Mouse (Mus musculus): ENCODE data around the gene Prrxl1. TPM values are rescaled to one million over a fixed set of nuclear protein-coding genes. Genes with fewer than 3 reads are reported as not detected.

The Prrxl1 gene
- polyA plus RNA-seq, 1 experiment from 2014 or later = 4.9 TPM

GRCm38 (mm10) chr14:32583696-32584095 is 15.5 kb upstream of the Prrxl1 start:
- Histone ChIP-seq H3K36me3 (ENCODE audit: control insufficient read depth, insufficient read depth, low read length) (peaks cover 9% of the 10 kb centered on the region), H3K27me3 (ENCODE audit: control insufficient read depth, insufficient read depth, low read length) (no peaks in the 10 kb centered on the region), H3K9ac (replicated peaks; ENCODE audit: low read length) (no peak overlapping the region), H3K4me3 (replicated peaks; ENCODE audit: low read depth, low read length) (no peak overlapping the region), H3K27ac (replicated peaks; ENCODE audit: low read depth, low read length) (no peak overlapping the region), H3K4me1 (ENCODE audit: control insufficient read depth, insufficient read depth, low read length) (no peaks in the 10 kb centered on the region), H3K4me2 (ENCODE audit: low read length) (no peak overlapping the region), H3K9me3 (ENCODE audit: control insufficient read depth, low read length) (no peaks in the 10 kb centered on the region)
- WGBS = 93% methylated on average over 9 of the region's 9 CpGs
- ATAC-seq (ENCODE audit: low FRiP score, low TSS enrichment) (no peak), DNase-seq (no peak)

GRCm38 (mm10) chr14:32587013-32587784 is 12.0 kb upstream of the Prrxl1 start:
- Histone ChIP-seq H3K4me2 (ENCODE audit: low read length) (no peak overlapping the region), H3K9me3 (ENCODE audit: control insufficient read depth, low read length) (no peaks in the 10 kb centered on the region), H3K36me3 (ENCODE audit: control insufficient read depth, insufficient read depth, low read length) (no peaks in the 10 kb centered on the region), H3K27ac (replicated peaks; ENCODE audit: low read depth, low read length) (no peak overlapping the region), H3K9ac (replicated peaks; ENCODE audit: low read length) (no peak overlapping the region), H3K27me3 (ENCODE audit: control insufficient read depth, insufficient read depth, low read length) (0 out of 2 replicates have a peak, but pooled peaks cover 3% of the 10 kb centered on the region), H3K4me3 (replicated peaks; ENCODE audit: low read depth, low read length) (no peak overlapping the region), H3K4me1 (ENCODE audit: control insufficient read depth, insufficient read depth, low read length) (no peaks in the 10 kb centered on the region)
- DNase-seq (peak; percentile 88), ATAC-seq (ENCODE audit: low FRiP score, low TSS enrichment) (no peak; the same call in 1 of the 2 replicates)
- 12% methylated on average over 10 of the region's 10 CpGs for WGBS

DNA sequence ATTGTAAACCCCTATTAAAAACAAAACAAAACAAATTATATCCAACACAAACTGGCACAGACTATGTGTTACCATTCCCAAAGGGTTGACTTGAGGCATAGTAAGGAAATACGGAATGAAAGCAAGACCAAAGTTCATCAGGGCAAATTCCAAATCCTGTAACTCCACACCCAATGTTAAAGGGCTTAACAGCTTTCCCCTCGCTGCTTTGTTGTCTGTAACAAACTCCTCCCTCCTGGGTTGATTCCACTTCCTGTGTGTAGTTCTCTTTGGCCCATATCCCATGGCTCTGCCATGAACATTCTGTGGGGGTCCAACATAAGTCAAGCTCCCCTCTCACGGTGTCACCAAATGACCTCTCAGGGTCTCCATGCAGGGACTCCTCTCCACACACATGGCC is 8.8 kb upstream of the Prrxl1 start:
- H3K4me2 ChIP-seq (ENCODE audit: low read length) = no peak overlapping the region
- 81% methylated on average over 3 of the region's 3 CpGs for WGBS

DNA sequence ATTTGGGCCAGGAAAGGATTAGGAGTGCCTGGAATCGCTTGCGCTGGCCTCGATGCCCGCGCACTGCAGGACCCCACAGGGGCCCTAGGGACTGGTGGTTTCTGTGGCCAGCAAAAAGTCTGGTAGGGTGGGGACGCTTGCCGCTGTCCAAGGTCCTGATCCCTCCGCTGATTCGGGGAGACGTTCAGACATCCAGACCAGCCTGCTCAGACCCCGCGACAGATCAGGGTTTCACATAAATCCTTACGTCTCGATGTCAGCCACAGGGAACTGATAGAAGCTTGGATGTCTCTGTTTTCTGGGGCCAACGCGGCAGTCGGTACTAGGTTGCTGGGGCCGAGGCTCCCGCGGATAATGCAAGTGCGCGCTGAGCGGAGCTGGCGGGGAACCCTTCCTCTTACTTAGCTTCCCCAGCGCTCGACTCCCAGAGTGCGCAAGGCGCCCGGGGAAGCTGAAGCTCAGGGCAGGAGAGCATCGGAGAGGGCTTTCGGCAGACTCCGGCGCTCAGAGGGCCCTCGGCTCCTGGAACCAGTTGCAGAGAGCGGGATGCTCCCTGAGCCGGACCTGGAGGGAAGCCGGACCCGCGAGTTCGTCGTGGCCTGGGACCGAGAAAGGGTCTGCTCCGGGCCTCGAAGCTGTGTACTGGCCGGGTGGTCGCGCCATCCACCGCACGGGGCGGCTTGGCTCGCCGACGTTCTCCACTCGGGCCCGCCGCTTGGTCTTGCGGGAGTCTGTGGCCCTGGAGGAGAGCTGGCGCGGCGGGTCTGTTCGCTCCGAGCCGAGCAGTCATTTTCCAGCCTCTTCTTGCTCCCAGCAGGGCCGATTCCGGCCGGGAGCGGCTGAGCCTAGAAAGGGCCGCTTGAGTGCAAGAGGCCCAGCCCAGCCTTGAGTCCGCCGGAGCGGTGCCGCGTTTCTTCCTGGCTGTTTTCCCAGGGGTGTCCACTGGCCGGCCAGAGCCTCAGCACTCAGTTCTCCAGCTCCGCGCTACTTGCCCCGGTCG is 1.7 kb upstream of the Prrxl1 start:
- under 1% methylated on average over 78 of the region's 78 CpGs for WGBS
- Histone ChIP-seq H3K4me1 (ENCODE audit: control insufficient read depth, insufficient read depth, low read length) (peaks cover 30% of the 10 kb centered on the region), H3K27ac (replicated peaks; ENCODE audit: low read depth, low read length) (no peak overlapping the region), H3K4me2 (ENCODE audit: low read length) (peak overlapping the region; percentile 53), H3K9me3 (ENCODE audit: control insufficient read depth, low read length) (no peaks in the 10 kb centered on the region), H3K4me3 (replicated peaks; ENCODE audit: low read depth, low read length) (peak overlapping the region; percentile 28), H3K36me3 (ENCODE audit: control insufficient read depth, insufficient read depth, low read length) (no peaks in the 10 kb centered on the region), H3K27me3 (ENCODE audit: control insufficient read depth, insufficient read depth, low read length) (peaks cover 71% of the 10 kb centered on the region), H3K9ac (replicated peaks; ENCODE audit: low read length) (peak overlapping the region; percentile 29; the same call in 1 of the 2 replicates)
- DNase-seq (peak; percentile 74), ATAC-seq (ENCODE audit: low FRiP score, low TSS enrichment) (peak; percentile 25; the same call in 1 of the 2 replicates)

More for the DNA sequence above, 8.8 kb upstream of the Prrxl1 start:
- H3K4me3 ChIP-seq (replicated peaks; ENCODE audit: low read depth, low read length) = no peak overlapping the region
- no peaks in the 10 kb centered on the region for H3K9me3 ChIP-seq (ENCODE audit: control insufficient read depth, low read length)
- DNase-seq (no peak), ATAC-seq (ENCODE audit: low FRiP score, low TSS enrichment) (no peak)
- H3K27me3 ChIP-seq (ENCODE audit: control insufficient read depth, insufficient read depth, low read length) = peaks cover 12% of the 10 kb centered on the region
- no peak overlapping the region for H3K27ac ChIP-seq (replicated peaks; ENCODE audit: low read depth, low read length)
- H3K36me3 ChIP-seq (ENCODE audit: control insufficient read depth, insufficient read depth, low read length) = no peaks in the 10 kb centered on the region
- no peaks in the 10 kb centered on the region for H3K4me1 ChIP-seq (ENCODE audit: control insufficient read depth, insufficient read depth, low read length)
- no peak overlapping the region for H3K9ac ChIP-seq (replicated peaks; ENCODE audit: low read length)

DNA sequence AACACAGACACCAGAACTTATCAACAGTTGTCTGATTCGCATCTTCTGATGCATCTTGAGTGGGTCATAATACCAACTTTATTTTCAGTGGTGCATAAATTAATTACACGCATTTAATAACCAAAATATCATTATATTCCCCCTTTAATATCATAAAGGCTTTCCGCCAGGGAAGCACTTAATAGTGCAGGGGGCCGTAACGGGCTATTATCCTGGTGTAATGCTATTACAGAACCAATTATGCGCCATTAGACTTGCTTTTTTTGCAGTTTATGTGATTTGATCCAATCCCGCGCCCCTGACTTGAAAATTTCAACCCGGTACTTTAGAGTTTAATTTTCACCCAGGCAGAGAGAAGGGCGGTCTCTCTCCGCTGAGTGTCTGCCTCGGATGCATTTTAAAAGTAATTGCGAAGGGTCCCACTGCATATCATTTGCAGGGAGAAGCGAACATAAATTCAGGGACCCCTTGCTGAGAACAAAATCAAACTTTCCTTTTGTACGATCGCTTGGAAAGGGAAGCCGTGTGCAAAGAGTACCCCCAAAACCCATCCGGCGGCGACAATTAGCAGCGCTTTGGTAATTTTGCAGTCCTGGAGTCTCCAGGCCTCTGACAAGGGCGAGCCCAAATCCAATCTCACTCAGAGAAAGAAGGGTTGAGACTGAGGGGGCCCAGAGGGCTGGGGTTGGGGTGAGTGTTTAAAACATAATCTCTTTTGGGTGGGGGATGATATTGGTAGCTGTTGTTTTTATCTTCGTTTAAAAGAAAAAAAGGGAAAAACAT is 579 bp upstream of the Prrxl1 start:
- 4% methylated on average over 23 of the region's 23 CpGs for WGBS

DNA sequence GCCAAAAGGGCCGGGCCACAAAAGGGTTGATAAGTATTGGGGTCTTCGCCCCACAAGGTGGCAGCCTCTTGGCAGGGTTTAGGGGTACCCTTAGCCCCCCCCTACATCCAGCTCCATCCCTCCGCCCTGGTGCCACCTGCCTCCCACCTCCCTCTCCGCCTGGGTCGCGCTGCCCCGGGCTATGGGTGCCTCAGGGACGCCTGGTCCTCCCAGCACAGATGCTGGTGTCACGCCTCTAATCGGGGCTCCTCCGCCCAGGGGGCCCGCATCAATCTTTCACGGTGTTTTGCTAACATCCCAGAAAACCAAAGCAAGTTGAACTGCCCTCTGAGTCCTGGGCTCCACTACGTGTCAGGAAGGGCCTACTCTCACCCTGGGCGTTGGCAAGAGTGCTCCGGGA is 903 bp downstream of the Prrxl1 start:
- H3K27me3 ChIP-seq (ENCODE audit: control insufficient read depth, insufficient read depth, low read length) = peaks cover 64% of the 10 kb centered on the region
- no peaks in the 10 kb centered on the region for H3K9me3 ChIP-seq (ENCODE audit: control insufficient read depth, low read length)
- H3K9ac ChIP-seq (replicated peaks; ENCODE audit: low read length) = peak overlapping the region; percentile 20; the same call in 1 of the 2 replicates
- H3K4me1 ChIP-seq (ENCODE audit: control insufficient read depth, insufficient read depth, low read length) = peaks cover 30% of the 10 kb centered on the region
- H3K4me2 ChIP-seq (ENCODE audit: low read length) = peak overlapping the region; percentile 68
- DNase-seq (peak; percentile 44), ATAC-seq (ENCODE audit: low FRiP score, low TSS enrichment) (peak; percentile 24; the same call in 1 of the 2 replicates)
- WGBS = 3% methylated on average over 16 of the region's 16 CpGs
- no peak overlapping the region for H3K27ac ChIP-seq (replicated peaks; ENCODE audit: low read depth, low read length)
- H3K4me3 ChIP-seq (replicated peaks; ENCODE audit: low read depth, low read length) = peak overlapping the region; percentile 34
- H3K36me3 ChIP-seq (ENCODE audit: control insufficient read depth, insufficient read depth, low read length) = no peaks in the 10 kb centered on the region

More for the DNA sequence above, 579 bp upstream of the Prrxl1 start:
- Histone ChIP-seq H3K27ac (replicated peaks; ENCODE audit: low read depth, low read length) (no peak overlapping the region), H3K9ac (replicated peaks; ENCODE audit: low read length) (no peak overlapping the region; the same call in 1 of the 2 replicates), H3K4me3 (replicated peaks; ENCODE audit: low read depth, low read length) (peak overlapping the region; percentile 34; the same call in 1 of the 2 replicates), H3K36me3 (ENCODE audit: control insufficient read depth, insufficient read depth, low read length) (no peaks in the 10 kb centered on the region), H3K9me3 (ENCODE audit: control insufficient read depth, low read length) (no peaks in the 10 kb centered on the region), H3K4me1 (ENCODE audit: control insufficient read depth, insufficient read depth, low read length) (peaks cover 30% of the 10 kb centered on the region), H3K27me3 (ENCODE audit: control insufficient read depth, insufficient read depth, low read length) (peaks cover 71% of the 10 kb centered on the region), H3K4me2 (ENCODE audit: low read length) (peak overlapping the region; percentile 68)
- no peak for ATAC-seq (ENCODE audit: low FRiP score, low TSS enrichment)
- DNase-seq = peak; percentile 46

- Histone ChIP-seq H3K27ac (replicated peaks; ENCODE audit: low read depth, low read length) (no peak overlapping the region), H3K4me1 (ENCODE audit: control insufficient read depth, insufficient read depth, low read length) (peaks cover 15% of the 10 kb centered on the region; the same call in 1 of the 2 replicates), H3K4me2 (ENCODE audit: low read length) (peak overlapping the region; percentile 23), H3K27me3 (ENCODE audit: control insufficient read depth, insufficient read depth, low read length) (peaks cover 12% of the 10 kb centered on the region), H3K9me3 (ENCODE audit: control insufficient read depth, low read length) (no peaks in the 10 kb centered on the region), H3K36me3 (ENCODE audit: control insufficient read depth, insufficient read depth, low read length) (no peaks in the 10 kb centered on the region), H3K9ac (replicated peaks; ENCODE audit: low read length) (no peak overlapping the region), H3K4me3 (replicated peaks; ENCODE audit: low read depth, low read length) (no peak overlapping the region)
- ATAC-seq (ENCODE audit: low FRiP score, low TSS enrichment) (no peak), DNase-seq (peak; percentile 52)
- 39% methylated on average over 15 of the region's 15 CpGs for WGBS
These were observed 6.3 kb downstream of the Prrxl1 start for GRCm38 (mm10) chr14:32605508-32605907.

DNA sequence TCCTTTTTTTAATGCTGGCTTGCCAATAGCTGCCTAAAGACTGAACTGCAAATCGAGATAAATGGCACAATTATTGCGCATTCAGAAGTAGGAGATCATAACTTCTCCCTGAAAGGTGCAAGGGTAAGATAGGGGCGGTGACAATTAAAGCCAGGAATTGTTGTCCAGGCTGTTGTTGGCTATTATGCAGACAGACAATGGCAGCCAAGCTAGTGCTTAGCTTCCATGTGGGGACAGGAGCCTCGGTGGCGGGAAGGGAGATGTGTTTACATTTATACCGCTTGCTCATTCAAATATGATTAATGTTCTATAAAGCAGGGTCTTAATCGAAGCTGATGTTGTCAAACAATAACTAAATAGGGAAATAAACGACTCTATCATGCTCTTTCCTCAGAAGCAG is 7.1 kb downstream of the Prrxl1 start:
- H3K27ac ChIP-seq (replicated peaks; ENCODE audit: low read depth, low read length) = no peak overlapping the region
- no peaks in the 10 kb centered on the region for H3K9me3 ChIP-seq (ENCODE audit: control insufficient read depth, low read length)
- DNase-seq (peak; percentile 54), ATAC-seq (ENCODE audit: low FRiP score, low TSS enrichment) (no peak)
- no peak overlapping the region for H3K4me2 ChIP-seq (ENCODE audit: low read length)
- peaks cover 15% of the 10 kb centered on the region; the same call in 1 of the 2 replicates for H3K4me1 ChIP-seq (ENCODE audit: control insufficient read depth, insufficient read depth, low read length)
- no peak overlapping the region for H3K4me3 ChIP-seq (replicated peaks; ENCODE audit: low read depth, low read length)
- H3K36me3 ChIP-seq (ENCODE audit: control insufficient read depth, insufficient read depth, low read length) = no peaks in the 10 kb centered on the region
- no peak overlapping the region for H3K9ac ChIP-seq (replicated peaks; ENCODE audit: low read length)
- 38% methylated on average over 8 of the region's 8 CpGs for WGBS
- H3K27me3 ChIP-seq (ENCODE audit: control insufficient read depth, insufficient read depth, low read length) = peaks cover 5% of the 10 kb centered on the region
